Mouse (Mus musculus): ENCODE measurements at regions not wholly inside any gene's neighbourhood (a gene's known extent, or its start where the extent isn't known, plus 50 kb on each side); places are given as distances from the start of the nearest gene placed in this dataset.
A peak's percentile ranks its signal among the peaks of the same experiment; 100 is the strongest.

- no peak for DNase-seq (ENCODE audit: low spot score)
Measured at GRCm38 (mm10) chr8:126742081-126742480, 148.3 kb upstream of the Irf2bp2 start.

GRCm38 (mm10) chr8:126741031-126741430 is 147.2 kb upstream of the Irf2bp2 start:
- DNase-seq (ENCODE audit: low spot score): no peak

- DNase-seq (ENCODE audit: low spot score): no peak
Measured at GRCm38 (mm10) chr8:126739768-126740167, 146.0 kb upstream of the Irf2bp2 start.

- DNase-seq (ENCODE audit: low spot score): no peak
Measured at GRCm38 (mm10) chr8:126737032-126737431, 143.2 kb upstream of the Irf2bp2 start.

GRCm38 (mm10) chr8:126736441-126736962 is 142.7 kb upstream of the Irf2bp2 start:
- DNase-seq (ENCODE audit: low spot score): peak; percentile 45

GRCm38 (mm10) chr8:126735488-126736440 is 142.0 kb upstream of the Irf2bp2 start:
- DNase-seq (ENCODE audit: low spot score): peak; percentile 60

GRCm38 (mm10) chr8:126734743-126735487 is 141.1 kb upstream of the Irf2bp2 start:
- DNase-seq (ENCODE audit: low spot score): peak; percentile 39

GRCm38 (mm10) chr8:126733779-126734178 is 140.0 kb upstream of the Irf2bp2 start:
- no peak for DNase-seq (ENCODE audit: low spot score)

GRCm38 (mm10) chr8:126733307-126733706 is 139.5 kb upstream of the Irf2bp2 start:
- no peak for DNase-seq (ENCODE audit: low spot score)

- DNase-seq (ENCODE audit: low spot score): no peak
Measured at GRCm38 (mm10) chr8:126730017-126730631, 136.3 kb upstream of the Irf2bp2 start.

GRCm38 (mm10) chr8:126728987-126729632 is 135.3 kb upstream of the Irf2bp2 start:
- DNase-seq (ENCODE audit: low spot score): no peak

- DNase-seq (ENCODE audit: low spot score): no peak
Measured at GRCm38 (mm10) chr8:126728135-126728534, 134.3 kb upstream of the Irf2bp2 start.

GRCm38 (mm10) chr8:126727068-126727467 is 133.3 kb upstream of the Irf2bp2 start:
- no peak for DNase-seq (ENCODE audit: low spot score)

- no peak for DNase-seq (ENCODE audit: low spot score)
Measured at GRCm38 (mm10) chr8:126723259-126724122, 129.7 kb upstream of the Irf2bp2 start.

GRCm38 (mm10) chr8:126721621-126722020 is 127.8 kb upstream of the Irf2bp2 start:
- peak; percentile 38 for DNase-seq (ENCODE audit: low spot score)

GRCm38 (mm10) chr8:126720473-126721145 is 126.8 kb upstream of the Irf2bp2 start:
- DNase-seq (ENCODE audit: low spot score): no peak

- no peak for DNase-seq (ENCODE audit: low spot score)
Measured at GRCm38 (mm10) chr8:126719748-126720147, 126.0 kb upstream of the Irf2bp2 start.

GRCm38 (mm10) chr8:126717652-126718155 is 123.9 kb upstream of the Irf2bp2 start:
- no peak for DNase-seq (ENCODE audit: low spot score)

GRCm38 (mm10) chr8:126715666-126716065 is 121.9 kb upstream of the Irf2bp2 start:
- no peak for DNase-seq (ENCODE audit: low spot score)

- DNase-seq (ENCODE audit: low spot score): peak; percentile 20
Measured at GRCm38 (mm10) chr8:126713602-126714145, 119.9 kb upstream of the Irf2bp2 start.
